Mouse (Mus musculus): ENCODE results near the gene Sowaha. TPM values are rescaled to one million over a fixed set of nuclear protein-coding genes. Genes with fewer than 3 reads are reported as not detected.
A peak's percentile ranks its signal among the peaks of the same experiment; 100 is the strongest.

The Sowaha gene
- polyA plus RNA-seq, 1 experiment from 2014 or later: 0.34 TPM

DNA sequence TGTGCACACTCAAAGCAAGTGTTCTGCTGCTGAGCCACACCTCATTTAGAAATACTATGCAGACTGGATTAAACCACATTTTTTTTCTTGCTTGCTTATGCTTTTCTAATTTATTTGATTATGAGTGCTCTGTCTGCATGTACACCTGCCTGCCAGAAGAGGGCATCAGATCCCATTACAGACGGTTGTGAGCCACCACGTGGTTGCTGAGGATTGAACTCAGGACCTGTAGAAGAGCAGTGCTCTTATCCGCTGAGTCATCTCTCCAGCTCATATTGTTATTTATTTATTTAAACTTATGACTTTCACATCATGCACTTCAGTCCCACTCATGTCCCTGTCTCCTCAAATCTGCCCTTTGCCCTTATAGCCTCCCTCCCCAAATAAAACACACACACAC lies 5.6 kb upstream of the Sowaha start:
- peaks cover 32% of the 10 kb centered on the region for H3K27me3 ChIP-seq
- no peaks in the 10 kb centered on the region for H3K36me3 ChIP-seq
- WGBS: 47% methylated on average over 3 of the region's 3 CpGs
- no peak overlapping the region for H3K27ac ChIP-seq
- H3K4me3 ChIP-seq: no peak overlapping the region
- H3K4me2 ChIP-seq: no peak overlapping the region
- ATAC-seq (replicated peaks; ENCODE audit: insufficient number of reproducible peaks, insufficient read depth, low FRiP score, low read depth): no peak
- no peak overlapping the region for H3K9ac ChIP-seq
- H3K9me3 ChIP-seq (replicated peaks): no peaks in the 10 kb centered on the region
- H3K4me1 ChIP-seq (replicated peaks): peaks cover 11% of the 10 kb centered on the region

DNA sequence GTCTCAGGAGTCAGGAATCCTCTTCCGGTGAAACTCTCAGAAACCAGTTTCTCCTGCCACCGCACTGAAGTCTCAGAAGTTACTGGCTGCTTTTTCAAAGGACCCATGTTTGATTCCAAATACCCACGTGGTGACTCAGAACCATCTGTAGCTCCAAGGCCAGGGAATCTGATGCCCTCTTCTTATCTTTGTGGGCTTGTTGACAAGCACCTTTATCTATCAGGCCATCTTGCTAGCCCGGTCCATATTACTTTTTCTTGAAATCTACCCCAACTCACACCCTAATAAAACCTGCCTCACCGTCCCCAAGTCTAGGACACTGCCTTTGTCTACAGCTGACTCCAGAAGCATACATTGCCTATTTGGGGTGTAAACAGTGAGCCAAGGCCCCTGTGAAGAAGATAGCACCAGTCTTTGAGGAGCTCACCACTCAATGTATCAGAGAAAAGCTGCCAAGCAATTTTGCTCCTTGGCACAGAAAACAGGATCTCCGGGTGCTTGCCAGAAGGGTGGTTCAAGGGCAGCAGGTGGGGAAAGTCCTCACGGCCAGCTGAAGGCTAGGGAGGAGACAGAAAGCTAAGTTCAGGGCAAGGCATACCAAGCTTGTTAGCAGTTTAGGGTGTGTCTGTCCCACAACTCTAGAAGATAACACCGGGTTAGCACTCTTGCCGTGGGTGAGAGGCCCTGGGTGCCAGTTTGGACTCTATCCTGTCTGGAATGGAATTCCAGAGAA lies 3.3 kb upstream of the Sowaha start:
- H3K9me3 ChIP-seq (replicated peaks): no peaks in the 10 kb centered on the region
- WGBS: 55% methylated on average over 9 of the region's 9 CpGs
- H3K27ac ChIP-seq: no peak overlapping the region
- H3K36me3 ChIP-seq: no peaks in the 10 kb centered on the region
- no peak overlapping the region for H3K9ac ChIP-seq
- H3K27me3 ChIP-seq: peaks cover 54% of the 10 kb centered on the region
- no peak overlapping the region for H3K4me2 ChIP-seq
- ATAC-seq (replicated peaks; ENCODE audit: insufficient number of reproducible peaks, insufficient read depth, low FRiP score, low read depth): no peak
- peaks cover 29% of the 10 kb centered on the region for H3K4me1 ChIP-seq (replicated peaks)
- no peak overlapping the region for H3K4me3 ChIP-seq

DNA sequence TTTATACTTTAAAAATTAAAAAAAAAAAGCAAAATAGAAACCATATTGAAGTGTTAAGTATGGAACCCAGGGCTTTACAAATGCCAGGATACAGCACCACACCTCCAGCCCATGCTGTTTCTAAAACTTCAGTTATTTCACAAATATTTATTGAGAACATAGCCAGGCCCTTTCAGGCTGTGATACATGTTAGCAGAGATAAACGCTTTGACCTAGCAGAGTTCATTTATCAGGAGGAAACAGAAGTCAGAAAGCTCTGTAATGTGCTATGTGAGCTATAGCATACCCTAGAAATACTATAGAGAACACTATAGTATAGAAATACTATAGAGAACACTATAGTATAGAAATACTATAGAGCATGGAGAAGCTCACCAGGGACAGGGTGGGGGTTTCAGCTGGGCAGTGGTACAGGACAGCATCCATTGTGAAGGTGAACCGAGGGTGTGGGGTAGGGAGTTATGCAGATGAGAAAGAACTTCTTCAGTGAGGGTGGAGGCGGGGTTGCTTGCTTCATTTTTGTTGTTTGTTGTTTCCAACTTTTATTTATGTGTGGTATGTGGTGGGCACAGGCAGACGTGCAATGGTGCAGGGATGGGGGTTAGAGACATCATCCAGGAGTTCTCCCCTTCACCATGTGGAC lies 1.1 kb upstream of the Sowaha start:
- no peak overlapping the region for H3K4me3 ChIP-seq
- H3K4me1 ChIP-seq (replicated peaks): peaks cover 19% of the 10 kb centered on the region
- H3K27ac ChIP-seq: no peak overlapping the region
- no peaks in the 10 kb centered on the region for H3K9me3 ChIP-seq (replicated peaks)
- peaks cover 57% of the 10 kb centered on the region for H3K27me3 ChIP-seq
- ATAC-seq (replicated peaks; ENCODE audit: insufficient number of reproducible peaks, insufficient read depth, low FRiP score, low read depth): no peak
- WGBS: 77% methylated on average over 4 of the region's 4 CpGs
- no peak overlapping the region for H3K4me2 ChIP-seq
- H3K9ac ChIP-seq: no peak overlapping the region
- H3K36me3 ChIP-seq: no peaks in the 10 kb centered on the region

DNA sequence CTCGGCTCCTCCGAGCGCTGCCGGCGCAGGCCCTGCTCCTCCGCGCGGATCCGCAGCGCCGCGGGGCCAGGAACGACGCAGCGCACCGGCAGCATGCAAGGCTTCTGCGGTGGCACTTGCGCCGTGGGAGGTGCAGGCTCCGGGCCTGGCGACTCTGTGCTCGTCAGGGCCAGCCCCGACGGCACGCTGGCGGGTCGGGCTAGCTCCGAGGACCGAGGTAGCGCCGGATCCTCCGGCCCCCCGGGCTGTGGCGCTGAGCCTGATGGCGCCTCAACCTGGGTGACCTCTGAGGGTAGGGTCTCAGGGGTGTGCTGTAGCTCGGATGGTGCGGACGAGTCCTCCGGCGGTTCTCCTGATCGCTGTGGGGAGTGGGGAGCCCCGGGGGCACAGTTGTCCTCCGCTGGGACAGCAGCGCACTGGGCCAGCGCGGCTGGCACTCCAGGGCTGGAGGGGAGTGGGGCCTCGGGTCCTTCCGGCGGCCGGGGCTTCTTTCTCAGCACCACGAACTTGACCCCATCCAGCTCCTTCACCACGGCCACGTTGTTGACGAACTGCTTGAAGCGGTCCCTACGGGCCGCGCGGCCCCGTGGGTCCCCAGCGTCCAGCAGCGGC lies 797 bp downstream of the Sowaha start:
- no peaks in the 10 kb centered on the region for H3K36me3 ChIP-seq
- H3K4me1 ChIP-seq (replicated peaks): peaks cover 19% of the 10 kb centered on the region
- WGBS: 1% methylated on average over 62 of the region's 62 CpGs
- H3K27ac ChIP-seq: no peak overlapping the region
- peak overlapping the region; percentile 39 for H3K9ac ChIP-seq
- peaks cover 75% of the 10 kb centered on the region for H3K27me3 ChIP-seq
- peak overlapping the region; percentile 61 for H3K4me3 ChIP-seq
- peak overlapping the region; percentile 98 for H3K4me2 ChIP-seq
- H3K9me3 ChIP-seq (replicated peaks): no peaks in the 10 kb centered on the region
- ATAC-seq (replicated peaks; ENCODE audit: insufficient number of reproducible peaks, insufficient read depth, low FRiP score, low read depth): 0 out of 2 replicates have a peak, but pooled peaks have one; percentile 47

DNA sequence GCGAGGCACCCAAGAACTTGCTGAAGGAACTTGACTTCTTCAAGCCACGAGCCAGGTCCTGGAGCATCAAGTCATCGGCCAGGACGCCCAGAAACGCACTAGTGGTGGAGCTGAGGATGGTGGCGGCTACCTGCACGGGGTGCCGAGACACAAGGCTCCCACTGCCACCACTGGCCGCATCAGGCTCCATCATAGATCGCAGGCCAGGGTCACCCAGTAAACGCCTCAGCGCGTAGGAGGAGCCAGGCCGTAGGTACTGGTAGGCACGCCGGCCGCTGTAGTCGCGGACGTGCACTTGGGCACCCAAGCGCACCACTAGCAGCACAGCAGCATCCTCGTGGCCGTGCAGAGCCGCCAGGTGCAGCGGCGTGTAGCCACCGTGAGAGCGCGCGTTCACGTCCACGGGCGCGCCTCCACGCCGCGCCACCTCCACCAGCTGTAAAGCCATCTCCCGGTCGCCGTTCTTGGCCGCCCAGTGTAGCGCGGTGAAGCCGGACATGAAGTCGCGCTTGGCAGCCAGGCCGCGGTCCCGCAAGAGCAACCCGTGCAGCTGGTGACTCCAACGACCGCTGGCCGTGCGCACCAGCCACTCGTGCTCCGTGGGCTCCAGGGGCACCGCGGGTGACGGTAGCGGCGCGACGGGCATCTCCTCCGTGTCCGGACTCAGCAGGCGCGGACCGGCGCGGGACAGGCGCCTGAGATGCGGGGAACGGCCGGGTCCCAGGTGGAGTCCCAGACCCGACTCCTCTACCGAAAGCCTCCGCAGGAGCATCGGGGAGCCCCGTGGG lies 1.5 kb downstream of the Sowaha start:
- H3K27me3 ChIP-seq: peaks cover 82% of the 10 kb centered on the region
- H3K27ac ChIP-seq: no peak overlapping the region
- ATAC-seq (replicated peaks; ENCODE audit: insufficient number of reproducible peaks, insufficient read depth, low FRiP score, low read depth): peak; percentile 35; the same call in 1 of the 2 replicates
- no peaks in the 10 kb centered on the region for H3K36me3 ChIP-seq
- H3K4me2 ChIP-seq: peak overlapping the region; percentile 98
- peak overlapping the region; percentile 7 for H3K9ac ChIP-seq
- H3K4me3 ChIP-seq: peak overlapping the region; percentile 61
- H3K9me3 ChIP-seq (replicated peaks): no peaks in the 10 kb centered on the region
- WGBS: 6% methylated on average over 79 of the region's 79 CpGs
- peaks cover 19% of the 10 kb centered on the region for H3K4me1 ChIP-seq (replicated peaks)

DNA sequence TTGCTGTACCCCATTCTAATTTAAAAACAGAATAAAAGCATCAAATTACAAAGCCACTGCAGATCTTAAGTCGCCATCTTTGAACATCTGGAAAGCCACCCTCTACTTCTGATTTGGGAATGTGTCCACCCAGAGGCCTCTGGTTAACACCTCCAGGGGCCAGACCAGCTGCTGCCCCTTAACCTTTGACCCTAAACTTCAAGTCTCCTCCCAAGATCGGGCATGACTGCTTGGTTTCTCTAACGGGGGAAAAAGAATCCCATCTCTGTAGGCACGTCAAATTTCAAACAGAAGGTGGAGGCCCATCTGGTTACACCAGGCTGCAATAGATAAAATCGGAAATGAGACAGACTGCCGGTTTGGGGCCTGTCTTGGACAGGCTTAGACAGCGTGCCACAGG lies 2.2 kb downstream of the Sowaha start:
- Histone ChIP-seq H3K27ac (no peak overlapping the region), H3K27me3 (peaks cover 87% of the 10 kb centered on the region), H3K36me3 (no peaks in the 10 kb centered on the region), H3K9me3 (replicated peaks) (no peaks in the 10 kb centered on the region), H3K4me1 (replicated peaks) (peaks cover 19% of the 10 kb centered on the region), H3K4me2 (no peak overlapping the region), H3K9ac (no peak overlapping the region), H3K4me3 (no peak overlapping the region)
- WGBS: 66% methylated on average over 7 of the region's 7 CpGs
- ATAC-seq (replicated peaks; ENCODE audit: insufficient number of reproducible peaks, insufficient read depth, low FRiP score, low read depth): no peak

DNA sequence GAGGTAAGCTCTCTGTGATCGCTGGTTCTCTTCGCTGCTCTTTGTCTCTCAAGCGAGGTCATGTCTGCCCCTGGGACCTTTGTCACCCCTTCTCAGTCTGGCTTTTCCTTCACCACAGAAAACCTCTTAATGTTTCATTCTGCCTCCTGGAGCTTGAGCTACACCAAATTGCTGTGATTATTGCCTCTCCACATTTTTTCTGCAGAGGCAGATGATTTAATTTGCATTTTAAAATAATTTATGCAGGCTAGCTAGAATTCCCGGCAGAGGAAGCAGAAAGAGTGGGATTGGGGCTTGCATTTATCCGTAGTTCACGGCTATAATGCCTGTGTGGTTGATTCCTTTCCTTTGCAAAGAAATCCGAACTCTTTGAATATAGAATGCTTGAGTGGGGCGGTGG lies 4.5 kb downstream of the Sowaha start:
- no peak overlapping the region for H3K4me2 ChIP-seq
- H3K27me3 ChIP-seq: peaks cover 85% of the 10 kb centered on the region
- H3K9ac ChIP-seq: no peak overlapping the region
- 37% methylated on average over 8 of the region's 8 CpGs for WGBS
- no peak for ATAC-seq (replicated peaks; ENCODE audit: insufficient number of reproducible peaks, insufficient read depth, low FRiP score, low read depth)
- H3K27ac ChIP-seq: no peak overlapping the region
- no peaks in the 10 kb centered on the region for H3K9me3 ChIP-seq (replicated peaks)
- no peak overlapping the region for H3K4me3 ChIP-seq
- peaks cover 19% of the 10 kb centered on the region for H3K4me1 ChIP-seq (replicated peaks)
- no peaks in the 10 kb centered on the region for H3K36me3 ChIP-seq

DNA sequence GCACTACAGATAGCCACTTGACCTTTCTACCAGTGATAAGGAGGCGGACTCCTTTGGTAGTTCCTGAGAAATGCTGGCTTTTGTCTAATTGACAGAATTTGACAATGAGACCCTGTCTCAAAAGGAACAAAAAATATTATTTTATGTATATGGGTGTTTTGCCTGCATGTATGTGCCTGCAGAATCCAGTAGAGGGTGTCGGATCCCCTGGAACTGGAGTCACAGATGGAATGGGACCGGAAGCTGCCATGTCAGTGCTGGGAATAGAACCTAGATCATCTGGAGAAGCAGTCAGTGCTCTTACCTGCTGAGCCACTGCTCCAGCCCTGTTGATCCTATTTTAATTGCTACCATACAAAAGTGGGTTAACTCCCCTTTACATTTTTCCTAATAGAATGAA lies 7.4 kb downstream of the Sowaha start:
- no peak overlapping the region for H3K27ac ChIP-seq
- no peaks in the 10 kb centered on the region for H3K36me3 ChIP-seq
- peaks cover 13% of the 10 kb centered on the region for H3K4me1 ChIP-seq (replicated peaks)
- H3K9ac ChIP-seq: no peak overlapping the region
- H3K27me3 ChIP-seq: peaks cover 66% of the 10 kb centered on the region
- WGBS: 67% methylated on average over 3 of the region's 3 CpGs
- no peak overlapping the region for H3K4me2 ChIP-seq
- ATAC-seq (replicated peaks; ENCODE audit: insufficient number of reproducible peaks, insufficient read depth, low FRiP score, low read depth): no peak
- no peaks in the 10 kb centered on the region for H3K9me3 ChIP-seq (replicated peaks)
- no peak overlapping the region for H3K4me3 ChIP-seq

DNA sequence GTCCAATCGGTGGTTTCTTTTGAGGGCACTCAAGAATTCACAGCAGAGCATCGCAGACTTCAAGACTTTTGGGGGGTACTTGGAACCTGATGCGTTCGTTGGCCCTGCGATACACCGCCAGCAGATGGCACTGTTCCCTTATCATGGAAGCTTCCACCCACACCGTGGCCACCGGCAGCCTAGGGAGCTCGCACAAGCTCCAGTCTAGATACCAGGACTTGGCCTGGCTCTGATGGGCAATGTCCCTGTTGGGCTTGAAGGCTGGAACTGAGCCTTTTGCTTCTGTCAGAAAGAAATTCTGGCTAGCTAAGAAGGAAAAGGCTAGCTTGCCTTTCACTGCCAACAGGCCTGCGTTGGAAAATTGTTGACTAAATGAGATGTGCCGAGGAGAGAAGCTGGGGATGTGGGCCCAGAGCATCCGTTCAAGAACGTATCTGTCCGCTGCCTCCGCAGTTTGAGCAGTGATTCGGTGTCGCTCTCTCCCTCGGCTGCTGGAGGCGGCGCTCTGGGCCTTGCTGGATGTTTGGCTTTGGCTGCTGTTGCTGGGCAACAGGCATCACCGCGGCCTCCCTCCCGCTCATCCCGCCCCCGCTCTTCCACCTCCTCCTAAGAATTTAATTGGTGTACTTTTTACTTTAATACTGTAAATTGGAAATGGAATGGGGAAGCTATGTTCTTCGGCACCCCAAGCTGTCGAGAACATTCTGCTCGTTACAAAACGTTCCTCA lies 9.9 kb downstream of the Sowaha start, which contains the start of gene Gm9837:
Gene Gm9837 (minus strand): TSS at position 512 of the 728 bp plus-strand sequence.
- Histone ChIP-seq H3K4me2 (peak within 1 kb of the TSS; percentile 56), H3K36me3 (no peaks in the 10 kb centered on the region), H3K9ac (peak within 1 kb of the TSS; percentile 28; the same call in 1 of the 2 replicates), H3K27me3 (peaks cover 69% of the 10 kb centered on the region), H3K9me3 (replicated peaks) (no peaks in the 10 kb centered on the region), H3K27ac (no peak within 1 kb of the TSS), H3K4me3 (peak within 1 kb of the TSS; percentile 28), H3K4me1 (replicated peaks) (peaks cover 25% of the 10 kb centered on the region)
- 4% methylated on average over 29 of the region's 29 CpGs for WGBS
- peak; percentile 70 for ATAC-seq (replicated peaks; ENCODE audit: insufficient number of reproducible peaks, insufficient read depth, low FRiP score, low read depth)

DNA sequence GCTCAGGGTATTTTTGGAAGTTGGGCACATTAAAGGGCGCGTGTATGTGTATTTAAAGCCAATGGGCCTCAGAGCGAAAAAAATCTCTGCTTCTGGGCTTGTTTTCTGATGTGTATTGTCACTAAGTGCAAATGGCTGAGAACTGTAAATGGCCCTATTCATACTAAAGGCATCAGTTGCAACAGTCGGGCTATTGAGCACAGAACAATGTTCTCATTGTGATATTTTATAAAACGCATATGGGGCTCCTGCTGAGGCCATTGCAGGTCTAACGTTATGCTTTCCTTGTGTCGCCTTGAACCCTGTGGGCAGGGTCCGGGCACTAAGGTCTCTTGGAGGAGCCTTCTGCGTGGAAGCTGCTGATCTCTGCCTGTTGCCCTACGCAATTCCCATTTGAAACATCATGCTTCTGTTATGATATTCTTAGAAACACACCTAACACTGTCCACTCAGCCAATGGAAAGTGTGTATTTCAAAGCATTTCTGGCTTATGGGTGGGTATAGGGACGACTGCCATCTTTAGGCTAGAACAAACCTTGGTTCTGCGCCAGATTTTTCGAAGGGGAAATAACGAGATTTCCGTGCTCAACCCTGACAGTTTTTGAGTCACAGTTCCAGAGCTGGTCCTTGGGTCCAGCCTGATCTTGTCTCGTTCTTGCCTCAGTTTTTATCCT lies 10.6 kb downstream of the Sowaha start:
- no peak for ATAC-seq (replicated peaks; ENCODE audit: insufficient number of reproducible peaks, insufficient read depth, low FRiP score, low read depth)

More for the DNA sequence above, 10.6 kb downstream of the Sowaha start:
- Histone ChIP-seq H3K4me1 (replicated peaks) (peaks cover 25% of the 10 kb centered on the region), H3K9ac (no peak overlapping the region), H3K27me3 (peaks cover 69% of the 10 kb centered on the region), H3K4me3 (0 out of 2 replicates have a peak overlapping the region, but pooled peaks have one; percentile 28), H3K27ac (no peak overlapping the region), H3K9me3 (replicated peaks) (no peaks in the 10 kb centered on the region; the same call in 1 of the 2 replicates), H3K4me2 (peak overlapping the region; percentile 56), H3K36me3 (no peaks in the 10 kb centered on the region)
- 36% methylated on average over 16 of the region's 16 CpGs for WGBS

Data from heart, embryonic 15.5 days (tissue).